Mouse (Mus musculus) forebrain, embryonic 10.5 days (tissue): Measurements from ENCODE around the gene Bicra. TPM values are rescaled to one million over a fixed set of nuclear protein-coding genes. Genes with fewer than 3 reads are reported as not detected.

Source experiments
- DNase-seq: peaks from one replicate; pipeline ENCODE4 v3.0.0-alpha.2; 2017; ENCODE audit warnings: low spot score; ENCODE audit errors: extremely low spot score
- H3K27ac ChIP-seq: fragments of 300-500 bp; sonication (generic); 2 replicates; pipeline ENCODE4 v1.5.1; 2016; ENCODE audit warnings: mild to moderate bottlenecking
- H3K27me3 ChIP-seq: fragments of 300-500 bp; sonication (generic); 2 replicates; pipeline ENCODE4 v1.6.1; 2016; ENCODE audit warnings: mild to moderate bottlenecking; ENCODE audit not compliant: poor library complexity, severe bottlenecking
- H3K36me3 ChIP-seq: fragments of 300-500 bp; sonication (generic); replicated peaks from 2 replicates; pipeline ENCODE4 v1.6.1; 2016; ENCODE audit warnings: mild to moderate bottlenecking, moderate library complexity
- H3K4me1 ChIP-seq: fragments of 300-500 bp; sonication (generic); 2 replicates; pipeline ENCODE4 v1.6.1; 2016
- H3K4me3 ChIP-seq: fragments of 300-500 bp; sonication (generic); 2 replicates; pipeline ENCODE4 v1.5.1; 2016; ENCODE audit warnings: mild to moderate bottlenecking, moderate library complexity
- H3K9me3 ChIP-seq: fragments of 300-500 bp; sonication (generic); 2 replicates; pipeline ENCODE4 v1.6.1; 2016; ENCODE audit warnings: mild to moderate bottlenecking, moderate library complexity
- WGBS: fragments of 180-500 bp; shearing (Covaris S2); methylation state at CpG from one replicate; pipeline ENCODE4 v1.1.7; 2016; 5-methylcytosine and 5-hydroxymethylcytosine counted together
- polyA plus RNA-seq: library from polyadenylated mRNA; unstranded; fragments of >200 nt; fragmentation: Nextera tagmentation; extraction: Ambion mirVana; gene quantifications from 2 replicates; pipeline ENCODE4 v1.2.1, GENCODE M21; 2016

The Bicra gene
- polyA plus RNA-seq, 1 experiment from 2014 or later: 7.7 TPM

DNA sequence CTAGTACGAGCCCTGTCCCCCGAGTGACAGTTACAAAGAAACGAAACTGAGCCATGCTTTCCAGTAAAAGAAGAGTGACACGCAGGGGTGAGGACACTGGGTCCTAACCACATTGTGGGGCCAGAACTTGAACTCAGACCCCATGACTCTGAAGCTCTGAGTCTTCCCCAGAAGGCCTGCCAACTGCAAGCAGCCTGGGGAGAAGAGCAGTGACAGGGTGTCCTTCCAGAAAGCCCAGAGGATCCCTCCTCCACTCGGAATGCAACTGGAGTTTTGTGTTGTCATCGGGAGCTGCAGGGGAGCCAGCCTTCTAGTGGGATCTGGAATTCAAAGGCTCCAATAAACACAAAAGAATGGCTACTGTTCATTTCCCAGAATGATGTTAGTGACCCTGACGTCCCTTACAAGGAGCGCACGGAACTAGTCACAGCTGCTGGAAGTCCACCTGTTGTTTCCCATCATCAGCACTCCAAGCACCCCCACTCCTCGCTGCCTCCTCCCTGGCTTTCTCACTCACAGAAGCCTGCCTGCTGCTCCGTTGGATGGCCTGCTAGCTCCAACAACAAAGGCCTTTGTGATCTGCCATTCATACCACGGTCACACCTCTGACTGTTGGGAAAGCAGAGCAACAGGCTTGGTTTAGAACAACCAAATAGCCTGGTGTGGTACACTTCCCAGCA, 43.4 kb downstream of the Bicra start:
- Histone ChIP-seq H3K4me3 (no peak overlapping the region), H3K4me1 (peaks cover 12% of the 10 kb centered on the region), H3K27me3 (no peaks in the 10 kb centered on the region), H3K36me3 (peaks cover 49% of the 10 kb centered on the region), H3K27ac (peak overlapping the region; percentile 40; the same call in 1 of the 2 replicates), H3K9me3 (peaks cover 1% of the 10 kb centered on the region; the same call in 1 of the 2 replicates)
- WGBS: 64% methylated on average over 12 of the region's 12 CpGs
- DNase-seq: no peak

DNA sequence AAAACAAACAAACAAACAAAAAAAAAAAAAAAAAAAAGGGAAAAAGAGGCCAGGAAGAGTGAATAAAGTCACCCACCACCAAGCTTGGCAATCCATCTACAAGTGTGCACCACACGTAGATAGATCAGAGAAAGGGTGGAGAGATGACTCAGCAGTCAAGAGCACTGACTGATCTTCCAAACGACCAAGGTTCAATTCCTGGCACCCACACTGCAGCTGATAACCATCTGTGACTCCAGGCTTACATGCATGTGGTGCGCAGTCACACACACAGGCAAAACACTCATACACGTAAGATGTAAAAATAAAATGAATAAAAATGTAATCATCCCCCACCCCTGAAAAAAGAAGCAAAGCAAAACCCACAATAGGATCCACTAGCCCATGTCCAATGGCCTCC, 44.7 kb downstream of the Bicra start:
- peaks cover 57% of the 10 kb centered on the region for H3K36me3 ChIP-seq
- no peak for DNase-seq
- H3K4me1 ChIP-seq: peaks cover 12% of the 10 kb centered on the region
- no peak overlapping the region for H3K27ac ChIP-seq
- peaks cover 5% of the 10 kb centered on the region; the same call in 1 of the 2 replicates for H3K9me3 ChIP-seq
- H3K27me3 ChIP-seq: no peaks in the 10 kb centered on the region
- H3K4me3 ChIP-seq: no peak overlapping the region
- 84% methylated on average over 4 of the region's 4 CpGs for WGBS

DNA sequence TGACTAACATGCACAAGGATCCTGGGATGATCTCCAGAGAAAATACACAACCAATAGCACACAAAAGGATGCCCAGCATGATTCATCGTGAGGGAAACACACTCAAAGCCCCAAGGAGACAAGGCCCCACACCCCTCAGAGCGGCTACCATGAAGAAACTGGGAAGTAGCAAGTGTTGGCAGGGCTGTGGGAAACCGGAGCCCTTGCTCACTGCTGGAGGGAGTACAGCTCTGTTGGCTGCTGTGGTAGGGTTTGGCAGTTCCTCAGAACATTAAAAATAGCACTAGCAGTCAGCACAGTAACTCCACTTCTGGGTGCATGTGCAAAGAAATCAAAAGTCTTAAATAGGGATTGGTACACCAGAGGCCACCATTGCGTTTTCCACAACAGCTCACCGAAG, 45.5 kb downstream of the Bicra start:
- no peak overlapping the region for H3K4me3 ChIP-seq
- H3K4me1 ChIP-seq: peaks cover 12% of the 10 kb centered on the region
- peaks cover 60% of the 10 kb centered on the region for H3K36me3 ChIP-seq
- 94% methylated on average over 5 of the region's 5 CpGs for WGBS
- no peak for DNase-seq
- no peak overlapping the region for H3K27ac ChIP-seq
- no peaks in the 10 kb centered on the region for H3K27me3 ChIP-seq
- peaks cover 5% of the 10 kb centered on the region; the same call in 1 of the 2 replicates for H3K9me3 ChIP-seq

DNA sequence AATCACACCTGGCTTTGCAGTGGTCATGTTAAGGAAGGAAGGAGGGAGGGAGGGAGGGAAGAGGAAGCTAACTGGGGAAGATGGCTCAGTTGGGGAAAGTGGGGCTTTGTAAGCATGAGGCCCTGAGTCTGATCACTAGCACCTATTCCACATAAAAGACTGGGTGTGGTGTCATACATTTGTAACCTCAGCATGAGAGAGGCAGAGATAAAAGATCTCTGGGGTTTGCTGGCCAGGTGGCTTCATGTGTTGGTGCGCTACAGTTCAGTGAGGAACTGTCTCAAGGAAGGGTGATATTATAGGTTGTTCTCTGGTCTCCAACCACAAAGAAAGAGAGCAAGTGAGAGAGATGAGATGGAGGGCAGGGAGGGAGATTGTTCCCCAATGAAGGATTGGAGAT, 46.0 kb downstream of the Bicra start:
- DNase-seq: no peak
- 95% methylated on average over 1 of the region's 1 CpGs for WGBS
- Histone ChIP-seq H3K36me3 (peaks cover 60% of the 10 kb centered on the region), H3K4me3 (no peak overlapping the region), H3K9me3 (peaks cover 5% of the 10 kb centered on the region; the same call in 1 of the 2 replicates), H3K4me1 (peaks cover 12% of the 10 kb centered on the region), H3K27me3 (no peaks in the 10 kb centered on the region), H3K27ac (no peak overlapping the region)

DNA sequence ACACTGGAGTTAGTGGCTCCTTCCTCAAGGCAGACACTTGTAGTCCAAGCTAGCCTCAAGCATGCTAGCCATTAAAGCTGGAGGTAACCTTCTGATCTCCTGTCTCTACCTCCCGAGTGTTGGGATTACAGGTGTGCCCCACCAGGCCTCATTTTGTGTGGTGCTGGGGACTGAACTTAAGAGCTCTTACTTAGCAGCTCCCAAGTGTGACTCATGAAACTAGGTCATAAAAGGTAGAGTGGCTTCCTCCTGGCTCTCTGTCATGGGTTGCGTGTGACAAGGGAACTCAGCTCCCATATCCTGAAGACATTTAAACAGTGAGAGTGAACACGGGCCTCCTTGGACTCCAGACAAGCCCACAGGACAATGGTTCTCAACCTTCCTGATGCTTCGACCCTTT, 53.9 kb downstream of the Bicra start:
- 90% methylated on average over 4 of the region's 4 CpGs for WGBS
- Histone ChIP-seq H3K27me3 (no peaks in the 10 kb centered on the region), H3K27ac (no peak overlapping the region), H3K4me3 (no peak overlapping the region), H3K4me1 (no peaks in the 10 kb centered on the region), H3K9me3 (no peaks in the 10 kb centered on the region), H3K36me3 (peaks cover 94% of the 10 kb centered on the region)
- DNase-seq: no peak

DNA sequence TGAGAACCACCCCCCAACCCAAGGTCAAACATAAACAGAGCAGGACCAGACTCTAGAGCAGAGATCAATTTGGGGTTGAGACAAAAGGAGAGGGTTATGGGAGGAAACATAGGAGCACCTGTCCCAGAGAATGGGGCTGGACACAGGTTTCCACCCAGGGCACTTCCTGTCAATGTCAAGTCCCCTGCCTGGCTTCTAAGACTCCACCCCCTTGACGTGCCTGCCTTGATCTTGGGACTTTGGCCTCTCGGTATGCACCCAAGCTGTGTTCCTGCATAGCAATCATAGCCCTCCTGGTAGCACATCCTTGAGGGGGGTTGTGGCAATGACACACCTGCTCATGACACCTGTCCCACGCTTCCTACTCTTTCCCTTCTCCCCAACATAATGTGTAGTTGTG, 54.6 kb downstream of the Bicra start:
- H3K27ac ChIP-seq: no peak overlapping the region

GRCm38 (mm10) chr7:15991764-15992163, 56.0 kb downstream of the Bicra start:
- WGBS: 90% methylated on average over 3 of the region's 3 CpGs
- Histone ChIP-seq H3K9me3 (no peaks in the 10 kb centered on the region), H3K36me3 (peaks cover 98% of the 10 kb centered on the region), H3K27ac (no peak overlapping the region), H3K4me1 (no peaks in the 10 kb centered on the region), H3K4me3 (no peak overlapping the region), H3K27me3 (no peaks in the 10 kb centered on the region)
- no peak for DNase-seq

More for the DNA sequence above, 54.6 kb downstream of the Bicra start:
- Histone ChIP-seq H3K9me3 (no peaks in the 10 kb centered on the region), H3K4me3 (no peak overlapping the region), H3K36me3 (peaks cover 98% of the 10 kb centered on the region), H3K4me1 (no peaks in the 10 kb centered on the region), H3K27me3 (no peaks in the 10 kb centered on the region)
- DNase-seq: no peak
- 90% methylated on average over 3 of the region's 3 CpGs for WGBS

DNA sequence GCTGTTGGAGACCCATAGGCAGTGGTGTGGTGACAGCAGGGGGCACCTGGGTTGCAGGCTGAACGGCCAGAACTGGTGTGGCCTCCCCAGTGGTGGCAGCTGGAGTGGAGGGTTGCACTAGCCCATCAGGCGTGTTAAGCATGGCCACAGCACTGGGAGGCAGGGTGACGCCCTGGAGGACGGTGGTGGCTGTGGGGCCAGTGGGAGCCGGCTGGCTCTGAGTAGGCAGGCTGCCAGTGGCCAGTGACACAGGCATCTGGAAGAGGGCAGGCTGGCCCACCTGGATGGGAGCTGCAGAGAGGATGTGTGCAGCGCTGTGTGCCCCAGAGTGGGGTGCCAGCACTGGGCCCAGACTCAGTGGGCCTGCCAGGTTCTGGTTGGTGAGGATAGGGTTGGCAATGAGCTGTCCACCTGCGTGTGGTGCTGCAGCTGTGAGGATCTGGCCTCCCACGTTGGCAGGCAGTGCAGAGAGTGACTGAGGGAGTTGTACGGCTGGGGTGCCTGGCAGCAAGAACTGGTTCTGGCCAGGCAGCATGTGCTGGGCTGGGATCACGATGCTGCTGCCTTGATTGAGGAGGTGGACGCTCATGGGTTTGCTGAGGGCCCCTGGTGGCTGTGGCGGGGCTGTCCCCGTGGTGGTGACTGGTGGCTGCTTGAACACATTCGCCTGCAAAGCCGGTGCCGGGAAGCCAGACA, 59.9 kb downstream of the Bicra start:
- H3K36me3 ChIP-seq: peaks cover 89% of the 10 kb centered on the region
- DNase-seq: no peak
- no peaks in the 10 kb centered on the region for H3K9me3 ChIP-seq
- H3K27ac ChIP-seq: no peak overlapping the region
- no peak overlapping the region for H3K4me3 ChIP-seq
- H3K4me1 ChIP-seq: 0 out of 2 replicates have a peak, but pooled peaks cover 3% of the 10 kb centered on the region
- 94% methylated on average over 16 of the region's 16 CpGs for WGBS
- H3K27me3 ChIP-seq: no peaks in the 10 kb centered on the region

- DNase-seq: no peak
- peaks cover 9% of the 10 kb centered on the region for H3K9me3 ChIP-seq
- peaks cover 91% of the 10 kb centered on the region for H3K36me3 ChIP-seq
- WGBS: 50% methylated on average over 4 of the region's 4 CpGs
- no peaks in the 10 kb centered on the region for H3K27me3 ChIP-seq
- H3K4me1 ChIP-seq: 0 out of 2 replicates have a peak, but pooled peaks cover 3% of the 10 kb centered on the region
- no peak overlapping the region for H3K27ac ChIP-seq
- no peak overlapping the region for H3K4me3 ChIP-seq
These were observed 64.9 kb downstream of the Bicra start for GRCm38 (mm10) chr7:15982729-15983407.

DNA sequence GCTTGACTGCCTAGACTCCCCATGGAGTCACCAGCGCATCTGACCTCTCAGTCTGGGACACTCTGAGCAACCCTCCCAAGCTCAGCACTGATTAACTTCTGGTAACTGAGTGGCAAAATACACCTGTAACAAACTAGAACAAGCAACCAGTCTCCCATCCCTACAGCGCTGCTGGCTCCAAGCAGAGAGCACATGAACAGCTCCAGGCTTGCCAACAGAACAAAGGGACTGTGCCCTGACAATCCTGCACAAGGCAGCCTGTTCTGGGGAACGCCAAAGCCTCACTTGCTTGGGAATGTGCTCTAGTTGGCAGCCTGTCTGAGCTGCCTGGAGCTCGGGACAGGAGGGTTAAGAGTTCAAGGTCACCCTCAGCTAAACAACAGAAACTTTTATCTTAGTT, 66.2 kb downstream of the Bicra start:
- H3K27me3 ChIP-seq: no peaks in the 10 kb centered on the region
- 92% methylated on average over 4 of the region's 4 CpGs for WGBS
- H3K4me3 ChIP-seq: no peak overlapping the region
- H3K36me3 ChIP-seq: peaks cover 91% of the 10 kb centered on the region
- H3K9me3 ChIP-seq: peaks cover 9% of the 10 kb centered on the region
- no peak for DNase-seq
- H3K27ac ChIP-seq: no peak overlapping the region
- H3K4me1 ChIP-seq: 0 out of 2 replicates have a peak, but pooled peaks cover 3% of the 10 kb centered on the region

DNA sequence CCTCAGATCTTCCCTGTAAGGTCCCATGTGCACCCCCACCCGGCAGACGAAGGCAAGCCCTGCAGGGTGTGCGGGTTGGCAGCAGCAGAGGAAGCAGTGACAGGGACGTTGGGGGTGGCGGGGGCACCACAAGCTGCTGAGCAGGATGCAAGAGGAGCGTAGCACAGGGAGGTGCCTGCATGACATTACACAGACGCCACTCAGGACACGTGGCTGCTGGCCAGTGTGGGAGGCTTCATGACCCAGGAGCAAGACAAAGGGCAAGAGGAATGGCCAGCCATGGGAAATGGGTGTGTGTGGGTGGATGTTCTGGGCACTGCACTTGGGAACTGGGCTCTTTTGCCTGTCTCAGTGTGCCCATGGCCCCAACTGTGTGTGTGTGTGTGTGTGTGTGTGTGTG, 67.5 kb downstream of the Bicra start:
- H3K36me3 ChIP-seq: peaks cover 88% of the 10 kb centered on the region

GRCm38 (mm10) chr7:15975904-15976303, 71.8 kb downstream of the Bicra start:
- DNase-seq: no peak
- H3K36me3 ChIP-seq: peaks cover 97% of the 10 kb centered on the region

More for the DNA sequence above, 67.5 kb downstream of the Bicra start:
- no peak overlapping the region for H3K27ac ChIP-seq
- H3K27me3 ChIP-seq: no peaks in the 10 kb centered on the region
- 91% methylated on average over 8 of the region's 8 CpGs for WGBS
- DNase-seq: no peak
- H3K4me3 ChIP-seq: no peak overlapping the region
- H3K9me3 ChIP-seq: peaks cover 9% of the 10 kb centered on the region
- no peaks in the 10 kb centered on the region for H3K4me1 ChIP-seq

DNA sequence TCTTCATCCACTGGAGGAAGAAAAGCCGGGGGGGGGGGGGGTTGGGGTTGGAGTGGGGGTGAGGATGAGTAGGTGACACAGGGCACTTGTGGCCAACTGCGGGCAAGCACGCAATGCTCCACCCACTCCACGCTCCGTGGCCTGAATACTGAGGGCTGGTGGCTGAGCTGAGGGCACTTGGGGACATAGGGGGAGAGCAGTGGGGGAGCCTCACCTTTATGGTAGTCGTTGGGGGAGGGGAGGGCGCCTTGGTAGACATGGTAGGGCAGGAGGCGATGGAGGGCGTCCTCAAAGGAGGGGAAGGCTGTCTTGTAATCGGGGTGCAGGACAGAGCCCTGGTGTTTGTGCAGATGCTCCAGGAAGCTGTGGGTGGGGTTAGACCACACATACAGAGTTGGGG, 72.3 kb downstream of the Bicra start:
- no peak overlapping the region for H3K27ac ChIP-seq
- H3K36me3 ChIP-seq: peaks cover 97% of the 10 kb centered on the region
- no peaks in the 10 kb centered on the region for H3K27me3 ChIP-seq
- H3K4me3 ChIP-seq: no peak overlapping the region
- peaks cover 7% of the 10 kb centered on the region for H3K9me3 ChIP-seq
- no peak for DNase-seq
- 97% methylated on average over 10 of the region's 10 CpGs for WGBS
- no peaks in the 10 kb centered on the region for H3K4me1 ChIP-seq

More at GRCm38 (mm10) chr7:15975904-15976303, 71.8 kb downstream of the Bicra start:
- no peaks in the 10 kb centered on the region for H3K4me1 ChIP-seq
- no peak overlapping the region for H3K27ac ChIP-seq
- no peaks in the 10 kb centered on the region for H3K27me3 ChIP-seq
- 80% methylated on average over 4 of the region's 4 CpGs for WGBS
- H3K4me3 ChIP-seq: no peak overlapping the region
- peaks cover 7% of the 10 kb centered on the region for H3K9me3 ChIP-seq
